Mouse (Mus musculus): ENCODE data around the gene Cyp2d12. TPM values are rescaled to one million over a fixed set of nuclear protein-coding genes. Genes with fewer than 3 reads are reported as not detected.
A peak's percentile ranks its signal among the peaks of the same experiment; 100 is the strongest.
"Not testable (repeated sequence)": the region's sequence is repeated elsewhere in the genome, so short reads cannot be mapped to it uniquely, and the experiment has no call there.

Cyp2d12 gene
- polyA plus RNA-seq (2015; fragmentation: Nextera tagmentation; extraction: Ambion mirVana), result 0.21 TPM in 1 of 2 replicates, not detected in the other

GRCm38 (mm10) chr15:82554531-82555230 lies at the start of gene Cyp2d12:
TSS of gene Cyp2d12 (plus strand) at chr15:82555072.
- H3K4me1 ChIP-seq (replicated peaks; ENCODE audit: insufficient read depth, low read length), result no peaks in the 10 kb centered on the region
- ATAC-seq (replicated peaks; ENCODE audit: low FRiP score, low read depth) (no peak), DNase-seq (ENCODE audit: low spot score) (no peak)
- no peak within 1 kb of the TSS for H3K27ac ChIP-seq
- H3K4me2 ChIP-seq (ENCODE audit: low read length), result no peak within 1 kb of the TSS
- H3K9ac ChIP-seq (ENCODE audit: low read depth, low read length), result no peak within 1 kb of the TSS
- no peaks in the 10 kb centered on the region for H3K9me3 ChIP-seq (replicated peaks; ENCODE audit: low read length)
- H3K4me3 ChIP-seq (replicated peaks; ENCODE audit: low read depth, low read length), result no peak within 1 kb of the TSS
- no peak for TF ChIP-seq CTCF (IDR thresholded peaks at IDR 0.05; ENCODE audit: low read depth)
- H3K36me3 ChIP-seq (ENCODE audit: insufficient read depth, low read length), result no peaks in the 10 kb centered on the region
- WGBS, result 85% methylated on average over 7 of the region's 7 CpGs
- no peaks in the 10 kb centered on the region for H3K27me3 ChIP-seq (ENCODE audit: insufficient read depth, low read length)

- no peak for ATAC-seq (replicated peaks; ENCODE audit: low FRiP score, low read depth)
- no peaks in the 10 kb centered on the region for H3K27me3 ChIP-seq (ENCODE audit: insufficient read depth, low read length)
- H3K4me2 ChIP-seq (ENCODE audit: low read length), result no peak overlapping the region
- TF ChIP-seq CTCF (IDR thresholded peaks at IDR 0.05; ENCODE audit: low read depth), result no peak
- no peak overlapping the region for H3K9ac ChIP-seq (ENCODE audit: low read depth, low read length)
- peak; percentile 2 for DNase-seq (ENCODE audit: low spot score)
- H3K9me3 ChIP-seq (replicated peaks; ENCODE audit: low read length), result no peaks in the 10 kb centered on the region
- no peak overlapping the region for H3K4me3 ChIP-seq (replicated peaks; ENCODE audit: low read depth, low read length)
- H3K27ac ChIP-seq, result no peak overlapping the region
- 57% methylated on average over 3 of the region's 3 CpGs for WGBS
- no peaks in the 10 kb centered on the region for H3K36me3 ChIP-seq (ENCODE audit: insufficient read depth, low read length)
- no peaks in the 10 kb centered on the region for H3K4me1 ChIP-seq (replicated peaks; ENCODE audit: insufficient read depth, low read length)
Measured at GRCm38 (mm10) chr15:82506971-82507370, 47.9 kb upstream of the Cyp2d12 start.

- not testable (repeated sequence) for DNase-seq (ENCODE audit: low spot score); H3K27ac ChIP-seq; H3K27me3 ChIP-seq (ENCODE audit: insufficient read depth, low read length); H3K4me1 ChIP-seq (replicated peaks; ENCODE audit: insufficient read depth, low read length); ATAC-seq (replicated peaks; ENCODE audit: low FRiP score, low read depth); H3K4me3 ChIP-seq (replicated peaks; ENCODE audit: low read depth, low read length); H3K9me3 ChIP-seq (replicated peaks; ENCODE audit: low read length); H3K4me2 ChIP-seq (ENCODE audit: low read length); H3K36me3 ChIP-seq (ENCODE audit: insufficient read depth, low read length); H3K9ac ChIP-seq (ENCODE audit: low read depth, low read length)
- peak; percentile 11; the same call in 1 of the 2 replicates for TF ChIP-seq CTCF (IDR thresholded peaks at IDR 0.05; ENCODE audit: low read depth)
- 61% methylated on average over 4 of the region's 4 CpGs for WGBS
Measured at GRCm38 (mm10) chr15:82507740-82508139, 47.1 kb upstream of the Cyp2d12 start.

- H3K9me3 ChIP-seq (replicated peaks; ENCODE audit: low read length); H3K9ac ChIP-seq (ENCODE audit: low read depth, low read length); H3K27me3 ChIP-seq (ENCODE audit: insufficient read depth, low read length); H3K4me1 ChIP-seq (replicated peaks; ENCODE audit: insufficient read depth, low read length); H3K27ac ChIP-seq; H3K4me3 ChIP-seq (replicated peaks; ENCODE audit: low read depth, low read length); DNase-seq (ENCODE audit: low spot score); H3K36me3 ChIP-seq (ENCODE audit: insufficient read depth, low read length); ATAC-seq (replicated peaks; ENCODE audit: low FRiP score, low read depth); H3K4me2 ChIP-seq (ENCODE audit: low read length): not testable (repeated sequence)
- WGBS, result 86% methylated on average over 4 of the region's 4 CpGs
Measured at GRCm38 (mm10) chr15:82509495-82509894, 45.4 kb upstream of the Cyp2d12 start.

- not testable (repeated sequence) for H3K9ac ChIP-seq (ENCODE audit: low read depth, low read length); H3K9me3 ChIP-seq (replicated peaks; ENCODE audit: low read length); H3K4me1 ChIP-seq (replicated peaks; ENCODE audit: insufficient read depth, low read length); H3K4me3 ChIP-seq (replicated peaks; ENCODE audit: low read depth, low read length); H3K27me3 ChIP-seq (ENCODE audit: insufficient read depth, low read length); H3K36me3 ChIP-seq (ENCODE audit: insufficient read depth, low read length); DNase-seq (ENCODE audit: low spot score); H3K4me2 ChIP-seq (ENCODE audit: low read length); H3K27ac ChIP-seq
- ATAC-seq (replicated peaks; ENCODE audit: low FRiP score, low read depth), result peak; percentile 69
Measured at GRCm38 (mm10) chr15:82510500-82510899, 44.4 kb upstream of the Cyp2d12 start.

DNA sequence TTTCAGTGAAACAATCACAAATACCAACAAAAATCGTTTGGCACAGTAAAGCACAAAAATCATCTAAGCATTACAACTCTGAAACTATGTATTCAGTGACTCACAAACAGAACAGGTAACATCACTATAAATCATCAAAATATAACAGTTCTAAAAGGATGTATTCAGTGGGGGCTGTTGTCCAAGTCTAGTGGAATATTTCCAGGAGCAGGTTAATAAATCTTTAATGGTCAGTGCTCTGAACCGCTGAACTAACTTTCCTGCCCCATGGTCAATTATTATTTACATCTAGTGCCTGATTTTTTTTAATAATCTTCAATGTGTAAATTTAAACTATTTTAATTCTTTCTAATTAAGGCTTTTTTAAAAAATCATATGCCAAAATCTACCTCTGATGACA lies 42.8 kb upstream of the Cyp2d12 start:
- not testable (repeated sequence) for ATAC-seq (replicated peaks; ENCODE audit: low FRiP score, low read depth); H3K9ac ChIP-seq (ENCODE audit: low read depth, low read length); H3K36me3 ChIP-seq (ENCODE audit: insufficient read depth, low read length); H3K27me3 ChIP-seq (ENCODE audit: insufficient read depth, low read length); H3K4me1 ChIP-seq (replicated peaks; ENCODE audit: insufficient read depth, low read length); H3K27ac ChIP-seq; DNase-seq (ENCODE audit: low spot score); H3K4me2 ChIP-seq (ENCODE audit: low read length); H3K9me3 ChIP-seq (replicated peaks; ENCODE audit: low read length); H3K4me3 ChIP-seq (replicated peaks; ENCODE audit: low read depth, low read length)
- 53% methylated on average over 2 of the region's 2 CpGs for WGBS

GRCm38 (mm10) chr15:82516174-82516573 lies 38.7 kb upstream of the Cyp2d12 start:
- ATAC-seq (replicated peaks; ENCODE audit: low FRiP score, low read depth); DNase-seq (ENCODE audit: low spot score); H3K9me3 ChIP-seq (replicated peaks; ENCODE audit: low read length); H3K9ac ChIP-seq (ENCODE audit: low read depth, low read length); H3K4me1 ChIP-seq (replicated peaks; ENCODE audit: insufficient read depth, low read length); H3K36me3 ChIP-seq (ENCODE audit: insufficient read depth, low read length); H3K4me3 ChIP-seq (replicated peaks; ENCODE audit: low read depth, low read length); H3K27me3 ChIP-seq (ENCODE audit: insufficient read depth, low read length); H3K27ac ChIP-seq; H3K4me2 ChIP-seq (ENCODE audit: low read length): not testable (repeated sequence)
- 96% methylated on average over 23 of the region's 23 CpGs for WGBS

DNA sequence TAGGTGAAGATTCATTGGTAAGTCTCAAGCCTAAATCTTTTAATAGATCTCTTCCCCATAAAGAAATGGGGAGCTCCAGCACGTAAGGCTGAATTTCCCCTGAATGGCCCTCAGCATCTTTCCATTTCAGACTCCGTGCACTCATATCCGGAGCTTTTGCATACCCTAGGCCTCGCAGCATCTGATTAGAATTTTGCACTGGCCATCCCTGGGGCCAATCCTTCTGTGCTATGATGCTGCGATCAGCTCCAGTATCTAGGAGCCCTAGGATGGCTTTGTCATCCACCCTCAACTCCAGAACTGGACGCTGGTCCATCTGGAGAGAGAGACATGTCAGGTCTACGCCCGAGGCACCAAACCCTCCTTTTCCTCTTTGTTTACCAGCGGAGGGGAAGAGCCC lies 27.5 kb upstream of the Cyp2d12 start:
- H3K9me3 ChIP-seq (replicated peaks; ENCODE audit: low read length); H3K27me3 ChIP-seq (ENCODE audit: insufficient read depth, low read length); H3K4me2 ChIP-seq (ENCODE audit: low read length); H3K36me3 ChIP-seq (ENCODE audit: insufficient read depth, low read length); H3K4me3 ChIP-seq (replicated peaks; ENCODE audit: low read depth, low read length); ATAC-seq (replicated peaks; ENCODE audit: low FRiP score, low read depth); H3K4me1 ChIP-seq (replicated peaks; ENCODE audit: insufficient read depth, low read length); DNase-seq (ENCODE audit: low spot score); H3K9ac ChIP-seq (ENCODE audit: low read depth, low read length); H3K27ac ChIP-seq: not testable (repeated sequence)
- 85% methylated on average over 6 of the region's 9 CpGs for WGBS

DNA sequence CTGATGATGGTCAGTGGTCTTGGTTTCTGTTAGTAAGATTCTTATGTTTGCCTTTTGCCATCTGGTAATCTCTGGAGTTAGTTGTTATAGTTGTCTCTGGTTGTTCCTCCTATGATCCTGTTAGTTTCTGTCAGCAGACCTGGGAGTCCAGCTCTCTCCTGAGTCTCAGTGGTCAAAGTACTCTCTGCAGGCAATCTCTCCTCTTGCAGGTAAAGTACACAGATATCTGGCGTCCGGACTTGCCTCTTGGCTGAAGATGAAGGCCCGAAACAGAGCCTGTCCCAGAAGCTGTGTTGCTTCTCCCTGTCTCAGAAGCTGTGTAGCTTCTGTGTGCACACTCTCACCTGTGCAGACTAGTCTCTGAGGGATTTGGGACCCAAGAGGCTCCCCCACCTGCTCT lies 22.2 kb upstream of the Cyp2d12 start:
- DNase-seq (ENCODE audit: low spot score); H3K36me3 ChIP-seq (ENCODE audit: insufficient read depth, low read length); H3K27me3 ChIP-seq (ENCODE audit: insufficient read depth, low read length); H3K9me3 ChIP-seq (replicated peaks; ENCODE audit: low read length); H3K27ac ChIP-seq; H3K9ac ChIP-seq (ENCODE audit: low read depth, low read length); H3K4me1 ChIP-seq (replicated peaks; ENCODE audit: insufficient read depth, low read length); H3K4me2 ChIP-seq (ENCODE audit: low read length); ATAC-seq (replicated peaks; ENCODE audit: low FRiP score, low read depth); H3K4me3 ChIP-seq (replicated peaks; ENCODE audit: low read depth, low read length): not testable (repeated sequence)
- WGBS, result 94% methylated on average over 3 of the region's 3 CpGs
